Mouse (Mus musculus) small intestine, adult 2 months (tissue): ENCODE measurements around the gene Tspan11.

Experiments
- CTCF ChIP-seq: fragments of 200-500 bp; IDR thresholded peaks from 2 replicates; pipeline ENCODE4 v1.5.1; 2012; ENCODE audit warnings: low read depth, mild to moderate bottlenecking, control low read depth, inconsistent platforms, low read length, moderate library complexity, mixed read lengths; ENCODE audit not compliant: insufficient replicate concordance, insufficient read length; ENCODE audit errors: extremely low read depth
- POLR2A ChIP-seq: fragments of 200-500 bp; IDR thresholded peaks from 2 replicates; pipeline ENCODE4 v1.6.1; 2012; ENCODE audit warnings: low read depth, mild to moderate bottlenecking, control low read depth, inconsistent platforms, low read length, moderate library complexity

DNA sequence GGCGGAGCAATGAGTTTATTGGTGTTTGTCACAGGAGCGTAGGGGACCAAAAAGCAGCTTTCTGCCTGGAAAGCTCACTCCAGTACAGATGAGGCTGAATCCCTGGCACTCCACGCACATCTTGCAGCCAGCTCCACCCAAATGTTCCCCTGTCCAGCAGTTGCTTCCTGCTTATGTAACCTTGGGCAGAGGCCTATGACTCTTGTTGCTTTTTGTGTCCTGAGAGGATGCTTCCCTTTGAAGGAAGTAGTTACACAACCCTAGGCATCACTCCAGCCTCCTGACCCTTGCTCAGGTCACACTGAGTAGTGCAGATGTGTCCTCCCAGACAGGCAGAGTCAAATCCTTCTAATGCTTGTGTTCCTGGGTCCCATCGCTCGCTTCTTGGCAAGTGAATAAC is 46.5 kb downstream of the Tspan11 start:
- TF ChIP-seq CTCF (no peak), POLR2A (no peak)
